ENCODE assay signal across 22 mouse cellular contexts in genomic region chr8:128085800-128086199, GRCm38 (mm10).
"Had no signal": no experiment of that assay in that cellular context is flagged by ENCODE, and none has a peak within 500 bp of the region (broad histone marks: within the 10 kb centered on the region; RNA-seq: fewer than 3 reads in every experiment).

No protein-coding gene starts in this region.

- H3K4me3 ChIP-seq: layer of hippocampus, adult 2 months; left cerebral cortex, adult 2 months; lung, embryonic 15.5 days; megakaryocyte, embryonic 14.5 days; midbrain, embryonic 10.5 days; neural tube, embryonic 12.5 days; neural tube, embryonic 15.5 days; stomach, embryonic 15.5 days had no signal

- H3K27ac ChIP-seq: kidney, postnatal 0 days; layer of hippocampus, adult 2 months; left cerebral cortex, adult 2 months; liver, embryonic 14.5 days; lung, embryonic 15.5 days; midbrain, embryonic 10.5 days; neural tube, embryonic 12.5 days; neural tube, embryonic 15.5 days; stomach, embryonic 15.5 days had no signal

- H3K9me3 ChIP-seq: lung, embryonic 15.5 days; midbrain, embryonic 10.5 days; neural tube, embryonic 12.5 days; neural tube, embryonic 15.5 days; stomach, embryonic 15.5 days had no signal

- H3K4me2 ChIP-seq: liver, embryonic 11.5 days; lung, embryonic 15.5 days; neural tube, embryonic 12.5 days; neural tube, embryonic 15.5 days; stomach, embryonic 15.5 days had no signal

- H3K4me1 ChIP-seq: lung, embryonic 15.5 days; megakaryocyte, embryonic 14.5 days; midbrain, embryonic 10.5 days; neural tube, embryonic 12.5 days; neural tube, embryonic 15.5 days; stomach, embryonic 15.5 days had no signal

- H3K9ac ChIP-seq: liver, embryonic 14.5 days; lung, embryonic 15.5 days; neural tube, embryonic 12.5 days; neural tube, embryonic 15.5 days; stomach, embryonic 15.5 days had no signal

- ATAC-seq: intestine, postnatal 0 days had no signal

- H3K36me3 ChIP-seq: lung, embryonic 15.5 days; midbrain, embryonic 10.5 days; neural tube, embryonic 12.5 days; neural tube, embryonic 15.5 days; stomach, embryonic 15.5 days had no signal

- DNase-seq: kidney, adult 2 months; kidney, postnatal 25 days; layer of hippocampus, adult 9-11 months; layer of hippocampus, postnatal 36 days; lung, adult 18-20 months; lung, postnatal 10 days; lung, postnatal 4 days; midbrain, embryonic 14.5 days; retina, postnatal 1 day; thymus, postnatal 25 days had no signal

- H3K27me3 ChIP-seq: lung, embryonic 15.5 days; neural tube, embryonic 12.5 days; neural tube, embryonic 15.5 days; stomach, embryonic 15.5 days had no signal
